Comparison of ENCODE assay signal across 21 mouse cellular contexts in the genomic region with DNA sequence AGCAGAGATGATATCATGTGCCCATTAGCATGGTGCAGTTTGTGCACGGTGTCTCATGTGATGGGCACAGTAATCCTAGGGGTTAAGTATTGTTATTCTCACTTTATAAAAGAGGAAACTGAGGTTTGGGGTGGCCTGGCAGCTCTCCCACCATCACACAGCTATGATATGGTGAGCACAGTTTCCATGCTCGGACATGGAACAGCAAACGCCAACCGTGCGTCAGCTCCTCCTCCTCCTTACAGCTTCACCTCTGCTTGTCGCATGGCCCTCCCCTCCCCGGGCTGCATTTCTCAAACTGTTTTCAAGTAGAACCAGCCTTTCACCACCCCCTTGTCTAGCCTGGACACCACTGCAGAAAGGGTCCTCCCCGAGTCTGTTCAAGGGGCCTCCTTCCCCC. TPM values are rescaled to one million over a fixed set of nuclear protein-coding genes. Genes with fewer than 3 reads are reported as not detected.
DNase-seq lines count a peak whose midpoint lies in the region; ATAC-seq and TF ChIP-seq lines count a peak whose summit lies in the region.
"Had no signal": no experiment of that assay in that cellular context is flagged by ENCODE, and none has a peak within 500 bp of the region (broad histone marks: within the 10 kb centered on the region; RNA-seq: fewer than 3 reads in every experiment).

No protein-coding gene starts in this region.

- peak overlapping the region; percentile 10 for H3K4me2 ChIP-seq in forebrain, embryonic 12.5 days
- H3K4me2 ChIP-seq in forebrain, embryonic 11.5 days (ENCODE audit: low read depth, low read length, severe bottlenecking), result no peak overlapping the region
- H3K4me2 ChIP-seq in midbrain, embryonic 15.5 days, result peak overlapping the region; percentile 75
- H3K4me2 ChIP-seq: embryonic facial prominence, embryonic 13.5 days; heart, embryonic 12.5 days; liver, embryonic 12.5 days; lung, embryonic 15.5 days had no signal

- TF ChIP-seq CTCF in E14TG2a.4 (conservative IDR thresholded peaks at IDR 0.05; ENCODE audit: low read length), result no peak
- no peak for TF ChIP-seq CTCF in gastrocnemius, adult 2 months (IDR thresholded peaks at IDR 0.05)

- no peak overlapping the region for H3K9ac ChIP-seq in forebrain, embryonic 12.5 days
- no peak overlapping the region for H3K9ac ChIP-seq in forebrain, embryonic 11.5 days (ENCODE audit: low read length)
- H3K9ac ChIP-seq in midbrain, embryonic 15.5 days, result no peak overlapping the region
- H3K9ac ChIP-seq: embryonic facial prominence, embryonic 13.5 days; heart, embryonic 12.5 days; liver, embryonic 12.5 days; lung, embryonic 15.5 days had no signal

- intact Hi-C loops in gastrocnemius, adult 2 months (cut with DNase I), result no loop called here
- intact Hi-C loops in gastrocnemius, postnatal 14 days (cut with DNase I; ENCODE audit: low total_unique reads), result no loop called here

- H3K9me3 ChIP-seq in forebrain, embryonic 12.5 days, result no peaks in the 10 kb centered on the region
- H3K9me3 ChIP-seq in forebrain, embryonic 11.5 days (ENCODE audit: control insufficient read depth, low read length), result no peaks in the 10 kb centered on the region
- H3K9me3 ChIP-seq in E14TG2a.4 (ENCODE audit: low read length), result no peaks in the 10 kb centered on the region
- H3K9me3 ChIP-seq in midbrain, embryonic 15.5 days, result no peaks in the 10 kb centered on the region
- H3K9me3 ChIP-seq: embryonic facial prominence, embryonic 13.5 days; heart, embryonic 12.5 days; liver, embryonic 12.5 days; lung, embryonic 15.5 days had no signal

- peaks cover 55% of the 10 kb centered on the region for H3K4me1 ChIP-seq in forebrain, embryonic 12.5 days
- peaks cover 8% of the 10 kb centered on the region for H3K4me1 ChIP-seq in forebrain, embryonic 11.5 days (replicated peaks; ENCODE audit: control insufficient read depth, insufficient read depth, low read length)
- H3K4me1 ChIP-seq in E14TG2a.4 (replicated peaks; ENCODE audit: low read depth, low read length), result peaks cover 72% of the 10 kb centered on the region
- H3K4me1 ChIP-seq in midbrain, embryonic 15.5 days, result peaks cover 59% of the 10 kb centered on the region

- H3K36me3 ChIP-seq in forebrain, embryonic 12.5 days (replicated peaks), result no peaks in the 10 kb centered on the region
- H3K36me3 ChIP-seq in forebrain, embryonic 11.5 days (ENCODE audit: control insufficient read depth, insufficient read depth, low read length), result no peaks in the 10 kb centered on the region
- H3K36me3 ChIP-seq in E14TG2a.4 (ENCODE audit: insufficient read depth, low read length), result peaks cover 47% of the 10 kb centered on the region
- no peaks in the 10 kb centered on the region for H3K36me3 ChIP-seq in midbrain, embryonic 15.5 days (replicated peaks)
- H3K36me3 ChIP-seq: embryonic facial prominence, embryonic 13.5 days; heart, embryonic 12.5 days; liver, embryonic 12.5 days; lung, embryonic 15.5 days had no signal

- WGBS in forebrain, embryonic 12.5 days, result 89% methylated on average over 8 of the region's 8 CpGs
- 91% methylated on average over 8 of the region's 8 CpGs for WGBS in forebrain, embryonic 11.5 days
- WGBS in midbrain, embryonic 15.5 days, result 79% methylated on average over 8 of the region's 8 CpGs

- no peak for ATAC-seq in forebrain, embryonic 12.5 days (ENCODE audit: low FRiP score)
- no peak for ATAC-seq in forebrain, embryonic 11.5 days (replicated peaks; ENCODE audit: low FRiP score)
- peak; percentile 19 to 65; a peak in 2 of 4 replicates for ATAC-seq in hematopoietic stem cell, adult 5-6 weeks (replicated peaks in 1 of 2; ENCODE audit: insufficient read depth in 1 of 2, low FRiP score in 2 of 2, low TSS enrichment in 1 of 2, low read depth in 1 of 2, poor library complexity in 2 of 2, severe bottlenecking in 2 of 2)
- no peak for ATAC-seq in midbrain, embryonic 15.5 days (replicated peaks)
- ATAC-seq: liver, embryonic 12.5 days; Patski had no signal

- peaks cover 8% of the 10 kb centered on the region; the same call in 1 of the 2 replicates for H3K27me3 ChIP-seq in forebrain, embryonic 12.5 days
- H3K27me3 ChIP-seq in forebrain, embryonic 11.5 days (ENCODE audit: control insufficient read depth, insufficient read depth, low read length), result peaks cover 4% of the 10 kb centered on the region; the same call in 1 of the 2 replicates
- H3K27me3 ChIP-seq in E14TG2a.4 (ENCODE audit: insufficient read depth, low read length), result no peaks in the 10 kb centered on the region
- H3K27me3 ChIP-seq in midbrain, embryonic 15.5 days (replicated peaks), result no peaks in the 10 kb centered on the region
- H3K27me3 ChIP-seq: Patski had no signal

- no peak overlapping the region for H3K27ac ChIP-seq in forebrain, embryonic 12.5 days
- H3K27ac ChIP-seq in forebrain, embryonic 11.5 days (ENCODE audit: low read depth, low read length), result no peak overlapping the region
- no peak overlapping the region for H3K27ac ChIP-seq in midbrain, embryonic 15.5 days
- H3K27ac ChIP-seq in gastrocnemius, adult 2 months, result no peak overlapping the region
- H3K27ac ChIP-seq: embryonic facial prominence, embryonic 13.5 days; liver, embryonic 12.5 days; lung, embryonic 15.5 days had no signal

- H3K4me3 ChIP-seq in forebrain, embryonic 12.5 days (replicated peaks), result no peak overlapping the region
- no peak overlapping the region for H3K4me3 ChIP-seq in forebrain, embryonic 11.5 days (ENCODE audit: low read depth, low read length)
- H3K4me3 ChIP-seq in E14TG2a.4 (replicated peaks; ENCODE audit: low read length), result 0 out of 2 replicates have a peak overlapping the region, but pooled peaks have one; percentile 8
- no peak overlapping the region for H3K4me3 ChIP-seq in midbrain, embryonic 15.5 days
- H3K4me3 ChIP-seq in gastrocnemius, adult 2 months, result no peak overlapping the region
- H3K4me3 ChIP-seq: embryonic facial prominence, embryonic 13.5 days; heart, embryonic 12.5 days; liver, embryonic 12.5 days; lung, embryonic 15.5 days had no signal

- DNase-seq in forebrain, embryonic 11.5 days (ENCODE audit: low spot score), result no peak
- no peak for DNase-seq in B cell, adult 2 months
- DNase-seq in gastrocnemius, adult 2 months, result no peak
- DNase-seq in gastrocnemius, postnatal 14 days, result no peak
- DNase-seq: adrenal gland, postnatal 36 days; cerebellum, postnatal 36 days; gastrocnemius, postnatal 25 days; heart, postnatal 4 days; kidney, adult 18-20 months; kidney, postnatal 36 days; left cerebral cortex, postnatal 4 days; thymus, postnatal 36 days had no signal

RNA-seq across cellular contexts. Expression of gene Kif5a, which starts 4.7 kb away (rescaled TPM):
- polyA plus RNA-seq in forebrain, embryonic 12.5 days (2016; fragmentation: Nextera tagmentation; extraction: Ambion mirVana), result 44.1 and 53.1 TPM in 2 replicates
- polyA plus RNA-seq in forebrain, embryonic 11.5 days (2014; fragmentation: Nextera tagmentation; extraction: Ambion mirVana), result 21.7 and 23.6 TPM in 2 replicates
- total RNA-seq in hematopoietic stem cell, adult 5-6 weeks (2017), result 0.94 and 1.5 TPM in 2 replicates
- polyA plus RNA-seq in midbrain, embryonic 15.5 days (2015; fragmentation: Nextera tagmentation; extraction: Ambion mirVana), result 99.0 and 103 TPM in 2 replicates
- under 1 TPM; 0.10 to 0.20 TPM for total RNA-seq in gastrocnemius, adult 2 months (2021)
- under 1 TPM; 0.45 to 0.53 TPM for total RNA-seq in gastrocnemius, postnatal 14 days (2021)

RNA-seq across cellular contexts. Expression of gene Dctn2, which starts 7.7 kb away (rescaled TPM):
- polyA plus RNA-seq in forebrain, embryonic 12.5 days (2016; fragmentation: Nextera tagmentation; extraction: Ambion mirVana), result 226 and 229 TPM in 2 replicates
- polyA plus RNA-seq in forebrain, embryonic 11.5 days (2014; fragmentation: Nextera tagmentation; extraction: Ambion mirVana), result 202 and 207 TPM in 2 replicates
- total RNA-seq in hematopoietic stem cell, adult 5-6 weeks (2017), result 85.8 and 96.8 TPM in 2 replicates
- 355 and 362 TPM in 2 replicates for polyA plus RNA-seq in midbrain, embryonic 15.5 days (2015; fragmentation: Nextera tagmentation; extraction: Ambion mirVana)
- 10 to 100 TPM; 91.3 to 98.3 TPM for total RNA-seq in gastrocnemius, adult 2 months (2021)
- total RNA-seq in gastrocnemius, postnatal 14 days (2021), result 100 to 1,000 TPM in 1 of 2 experiments, 10 to 100 TPM in 1; 99.8 to 103 TPM

RNA-seq across cellular contexts. Expression of gene Mbd6, which starts 30.3 kb away (rescaled TPM):
- 18.4 and 21.2 TPM in 2 replicates for polyA plus RNA-seq in forebrain, embryonic 12.5 days (2016; fragmentation: Nextera tagmentation; extraction: Ambion mirVana)
- polyA plus RNA-seq in forebrain, embryonic 11.5 days (2014; fragmentation: Nextera tagmentation; extraction: Ambion mirVana), result 22.6 and 24.0 TPM in 2 replicates
- 5.9 and 6.3 TPM in 2 replicates for total RNA-seq in hematopoietic stem cell, adult 5-6 weeks (2017)
- polyA plus RNA-seq in midbrain, embryonic 15.5 days (2015; fragmentation: Nextera tagmentation; extraction: Ambion mirVana), result 16.2 and 18.8 TPM in 2 replicates
- 10 to 100 TPM; 16.2 to 18.7 TPM for total RNA-seq in gastrocnemius, adult 2 months (2021)
- 10 to 100 TPM; 16.1 to 17.1 TPM for total RNA-seq in gastrocnemius, postnatal 14 days (2021)

RNA-seq across cellular contexts. Expression of gene Pip4k2c, which starts 47.1 kb away (rescaled TPM):
- 19.4 and 20.2 TPM in 2 replicates for polyA plus RNA-seq in forebrain, embryonic 12.5 days (2016; fragmentation: Nextera tagmentation; extraction: Ambion mirVana)
- polyA plus RNA-seq in forebrain, embryonic 11.5 days (2014; fragmentation: Nextera tagmentation; extraction: Ambion mirVana), result 16.4 and 17.2 TPM in 2 replicates
- total RNA-seq in hematopoietic stem cell, adult 5-6 weeks (2017), result 14.8 and 19.7 TPM in 2 replicates
- polyA plus RNA-seq in midbrain, embryonic 15.5 days (2015; fragmentation: Nextera tagmentation; extraction: Ambion mirVana), result 17.9 and 18.7 TPM in 2 replicates
- total RNA-seq in gastrocnemius, adult 2 months (2021), result 1 to 10 TPM; 7.6 to 7.9 TPM
- 1 to 10 TPM; 6.3 to 7.6 TPM for total RNA-seq in gastrocnemius, postnatal 14 days (2021)

RNA-seq across cellular contexts. Expression of gene Mars, which starts 53.1 kb away (rescaled TPM):
- polyA plus RNA-seq in forebrain, embryonic 12.5 days (2016; fragmentation: Nextera tagmentation; extraction: Ambion mirVana), result 177 and 183 TPM in 2 replicates
- polyA plus RNA-seq in forebrain, embryonic 11.5 days (2014; fragmentation: Nextera tagmentation; extraction: Ambion mirVana), result 191 and 195 TPM in 2 replicates
- total RNA-seq in hematopoietic stem cell, adult 5-6 weeks (2017), result 104 and 211 TPM in 2 replicates
- 121 and 123 TPM in 2 replicates for polyA plus RNA-seq in midbrain, embryonic 15.5 days (2015; fragmentation: Nextera tagmentation; extraction: Ambion mirVana)
- total RNA-seq in gastrocnemius, adult 2 months (2021), result 10 to 100 TPM; 69.0 to 71.4 TPM
- 10 to 100 TPM; 50.3 to 56.0 TPM for total RNA-seq in gastrocnemius, postnatal 14 days (2021)

Comparison
In these comparisons a context has a peak if more than half of its experiments do, and no peak if none do; other contexts are left out.
1. ATAC-seq: peak in hematopoietic stem cell, adult 5-6 weeks (2 of 2); none in forebrain, embryonic 12.5 days (single experiment), forebrain, embryonic 11.5 days (single experiment) and midbrain, embryonic 15.5 days (single experiment).